22 mouse cellular contexts compared by ENCODE assay signal in the genomic region with DNA sequence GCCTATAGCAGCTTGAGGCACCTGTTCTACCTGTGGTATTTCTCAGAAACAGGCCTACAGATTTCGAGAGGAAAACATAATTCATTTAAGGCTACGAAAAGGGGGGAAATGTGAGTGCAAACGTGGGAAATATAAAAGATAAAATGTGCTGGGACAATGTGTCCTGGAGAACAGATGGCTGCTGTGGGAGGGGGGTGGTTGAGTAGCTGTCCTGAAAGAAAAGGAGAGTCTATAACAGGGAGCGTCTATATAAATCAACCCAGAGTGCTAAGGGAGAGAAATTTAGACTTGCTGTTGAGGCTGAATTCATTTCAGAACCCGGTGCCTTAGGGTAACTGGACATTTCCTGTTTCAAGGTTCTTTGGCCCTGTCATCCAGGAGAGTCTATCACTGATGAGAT.
DNase-seq lines count a peak whose midpoint lies in the region; ATAC-seq and TF ChIP-seq lines count a peak whose summit lies in the region.
"Had no signal": no experiment of that assay in that cellular context is flagged by ENCODE, and none has a peak within 500 bp of the region (broad histone marks: within the 10 kb centered on the region; RNA-seq: fewer than 3 reads in every experiment).

No protein-coding gene starts in this region.

- intact Hi-C loops in left cerebral cortex, postnatal 4 days (cut with DNase I), result no loop called here
- intact Hi-C loops in left cerebral cortex, postnatal 36 days (cut with DNase I), result no loop called here

- ATAC-seq in stomach, postnatal 0 days (ENCODE audit: low FRiP score, low TSS enrichment), result no peak
- no peak for ATAC-seq in hindbrain, embryonic 13.5 days (ENCODE audit: low FRiP score)
- ATAC-seq: CD4-positive, CD25-positive, alpha-beta regulatory T cell, adult 4 months; forebrain, embryonic 15.5 days; intestine, embryonic 16.5 days; lung, postnatal 0 days; midbrain, embryonic 16.5 days had no signal

- 64% methylated on average over 5 of the region's 5 CpGs for WGBS in stomach, postnatal 0 days
- 70% methylated on average over 5 of the region's 5 CpGs for WGBS in hindbrain, embryonic 13.5 days

- TF ChIP-seq CTCF in stomach, postnatal 0 days (IDR thresholded peaks at IDR 0.05; ENCODE audit: low read depth), result no peak

- no peak overlapping the region for H3K4me3 ChIP-seq in stomach, postnatal 0 days (ENCODE audit: low read depth, low read length)
- H3K4me3 ChIP-seq in hindbrain, embryonic 13.5 days, result no peak overlapping the region
- H3K4me3 ChIP-seq: embryonic facial prominence, embryonic 10.5 days; forebrain, embryonic 15.5 days; heart, embryonic 10.5 days; hindbrain, embryonic 15.5 days; kidney, embryonic 15.5 days; liver, embryonic 15.5 days had no signal

- no peaks in the 10 kb centered on the region for H3K36me3 ChIP-seq in stomach, postnatal 0 days (ENCODE audit: control insufficient read depth, insufficient read depth, low read length)
- no peaks in the 10 kb centered on the region for H3K36me3 ChIP-seq in hindbrain, embryonic 13.5 days
- H3K36me3 ChIP-seq: embryonic facial prominence, embryonic 10.5 days; forebrain, embryonic 15.5 days; G1E; heart, embryonic 10.5 days; hindbrain, embryonic 15.5 days; kidney, embryonic 15.5 days; liver, embryonic 15.5 days had no signal

- H3K9me3 ChIP-seq in stomach, postnatal 0 days (ENCODE audit: control insufficient read depth, low read length), result no peaks in the 10 kb centered on the region
- no peaks in the 10 kb centered on the region for H3K9me3 ChIP-seq in hindbrain, embryonic 13.5 days
- H3K9me3 ChIP-seq: embryonic facial prominence, embryonic 10.5 days; forebrain, embryonic 15.5 days; G1E; heart, embryonic 10.5 days; hindbrain, embryonic 15.5 days; kidney, embryonic 15.5 days; liver, embryonic 15.5 days had no signal

- H3K4me2 ChIP-seq in stomach, postnatal 0 days (replicated peaks; ENCODE audit: low read depth), result no peak overlapping the region
- no peak overlapping the region for H3K4me2 ChIP-seq in hindbrain, embryonic 13.5 days
- H3K4me2 ChIP-seq: forebrain, embryonic 15.5 days; hindbrain, embryonic 15.5 days; kidney, embryonic 15.5 days; liver, embryonic 15.5 days had no signal

- H3K9ac ChIP-seq in stomach, postnatal 0 days (ENCODE audit: low read length), result no peak overlapping the region
- H3K9ac ChIP-seq in hindbrain, embryonic 13.5 days, result no peak overlapping the region
- H3K9ac ChIP-seq: forebrain, embryonic 15.5 days; hindbrain, embryonic 15.5 days; kidney, embryonic 15.5 days; liver, embryonic 15.5 days had no signal

- H3K27me3 ChIP-seq in stomach, postnatal 0 days (ENCODE audit: control insufficient read depth, insufficient read depth, low read length), result no peaks in the 10 kb centered on the region
- no peaks in the 10 kb centered on the region for H3K27me3 ChIP-seq in hindbrain, embryonic 13.5 days
- H3K27me3 ChIP-seq: forebrain, embryonic 15.5 days; hindbrain, embryonic 15.5 days; kidney, embryonic 15.5 days; liver, embryonic 15.5 days had no signal

- no peak overlapping the region for H3K27ac ChIP-seq in stomach, postnatal 0 days (replicated peaks)
- no peak overlapping the region for H3K27ac ChIP-seq in hindbrain, embryonic 13.5 days
- H3K27ac ChIP-seq: embryonic facial prominence, embryonic 10.5 days; forebrain, embryonic 15.5 days; heart, embryonic 10.5 days; hindbrain, embryonic 15.5 days; kidney, embryonic 15.5 days; liver, embryonic 15.5 days had no signal

- peak; percentile 21 for DNase-seq in left cerebral cortex, adult 11 months (ENCODE audit: low spot score)
- DNase-seq in left cerebral cortex, postnatal 4 days, result no peak
- peak; percentile 6 to 19 for DNase-seq in layer of hippocampus, postnatal 36 days
- peak; percentile 57 to 62 for DNase-seq in left cerebral cortex, postnatal 36 days (ENCODE audit: low spot score in 2 of 2)
- no peak for DNase-seq in stomach, postnatal 0 days (ENCODE audit: low spot score)
- no peak for DNase-seq in kidney, postnatal 14 days
- no peak for DNase-seq in adrenal gland, adult 8-10 months
- DNase-seq: cerebellum, adult 11 months; cerebellum, postnatal 25 days; gastrocnemius, postnatal 36 days had no signal

- TF ChIP-seq EP300 in stomach, postnatal 0 days (optimal IDR thresholded peaks at IDR 0.05), result no peak

- no peaks in the 10 kb centered on the region for H3K4me1 ChIP-seq in stomach, postnatal 0 days (replicated peaks; ENCODE audit: control insufficient read depth, insufficient read depth)
- H3K4me1 ChIP-seq in hindbrain, embryonic 13.5 days (replicated peaks), result no peaks in the 10 kb centered on the region
- H3K4me1 ChIP-seq: embryonic facial prominence, embryonic 10.5 days; forebrain, embryonic 15.5 days; heart, embryonic 10.5 days; hindbrain, embryonic 15.5 days; kidney, embryonic 15.5 days; liver, embryonic 15.5 days had no signal

Comparison
In these comparisons a context has a peak if more than half of its experiments do, and no peak if none do; other contexts are left out.
1. DNase-seq: peak in left cerebral cortex, adult 11 months (single experiment), layer of hippocampus, postnatal 36 days (2 of 2) and left cerebral cortex, postnatal 36 days (2 of 2); none in left cerebral cortex, postnatal 4 days (single experiment), stomach, postnatal 0 days (single experiment), kidney, postnatal 14 days (single experiment) and adrenal gland, adult 8-10 months (single experiment).